Mouse (Mus musculus): ENCODE data around the gene Cbx7. TPM values are rescaled to one million over a fixed set of nuclear protein-coding genes. Genes with fewer than 3 reads are reported as not detected.

Cbx7 gene
- total RNA-seq, 1 experiment = 171 TPM

- DNase-seq (ENCODE audit: low read depth, low spot score) = no peak
- H3K4me3 ChIP-seq (ENCODE audit: insufficient read depth in 1 of 2, low read depth in 1 of 2, low read length in 2 of 2, poor library complexity in 1 of 2, severe bottlenecking in 1 of 2) = no peak overlapping the region
These were observed 39.3 kb upstream of the Cbx7 start for GRCm38 (mm10) chr15:80010182-80010558.

GRCm38 (mm10) chr15:80009421-80010181 is 38.7 kb upstream of the Cbx7 start:
- Histone ChIP-seq H3K9me3 (ENCODE audit: control insufficient read depth, insufficient read depth, low read depth, low read length) (no peaks in the 10 kb centered on the region), H3K4me1 (ENCODE audit: control insufficient read depth in 2 of 2, insufficient read depth in 2 of 2, low read length in 2 of 2, poor library complexity in 1 of 2) (peaks cover 5 to 31% of the 10 kb centered on the region in 2 experiments; a peak in 2 of 4 replicates)
- in situ Hi-C loops (cut with MboI; ENCODE audit: low sequenced_read_pairs in 2 of 2, unreplicated experiment in 2 of 2) = no loop called here

More at GRCm38 (mm10) chr15:80010182-80010558, 39.3 kb upstream of the Cbx7 start:
- in situ Hi-C loops (cut with MboI; ENCODE audit: low sequenced_read_pairs in 2 of 2, unreplicated experiment in 2 of 2) = no loop called here
- peaks cover 3 to 28% of the 10 kb centered on the region in 2 experiments; a peak in 2 of 4 replicates for H3K4me1 ChIP-seq (ENCODE audit: control insufficient read depth in 2 of 2, insufficient read depth in 2 of 2, low read length in 2 of 2, poor library complexity in 1 of 2)
- TF ChIP-seq HCFC1 (IDR thresholded peaks at IDR 0.05; ENCODE audit: borderline replicate concordance, insufficient read depth, low read length) = no peak
- TF ChIP-seq ZNF384 (IDR thresholded peaks at IDR 0.05; ENCODE audit: low read depth, low read length) = no peak
- no peak for TF ChIP-seq MAFK (IDR thresholded peaks at IDR 0.05; ENCODE audit: insufficient read depth, low read depth, low read length)
- TF ChIP-seq CHD2 (IDR thresholded peaks at IDR 0.05; ENCODE audit: low read depth, low read length) = no peak
- no peak for TF ChIP-seq ZC3H11A (IDR thresholded peaks at IDR 0.05; ENCODE audit: borderline replicate concordance, low read depth, low read length)
- no peaks in the 10 kb centered on the region for H3K36me3 ChIP-seq (ENCODE audit: control insufficient read depth, insufficient read depth, low read length, poor library complexity, severe bottlenecking)
- H3K9me3 ChIP-seq (ENCODE audit: control insufficient read depth, insufficient read depth, low read depth, low read length) = no peaks in the 10 kb centered on the region
- no peak overlapping the region for H3K27ac ChIP-seq (ENCODE audit: insufficient read depth, low read depth, low read length, poor library complexity, severe bottlenecking)
- no peak overlapping the region for H3K9ac ChIP-seq (ENCODE audit: insufficient read depth, low read depth, low read length, poor library complexity, severe bottlenecking)

GRCm38 (mm10) chr15:80008461-80008860 is 37.5 kb upstream of the Cbx7 start:
- no peak for DNase-seq (ENCODE audit: low read depth, low spot score)
- Histone ChIP-seq H3K27ac (ENCODE audit: insufficient read depth, low read depth, low read length, poor library complexity, severe bottlenecking) (no peak overlapping the region), H3K4me3 (ENCODE audit: insufficient read depth in 1 of 2, low read depth in 1 of 2, low read length in 2 of 2, poor library complexity in 1 of 2, severe bottlenecking in 1 of 2) (no peak overlapping the region), H3K9me3 (ENCODE audit: control insufficient read depth, insufficient read depth, low read depth, low read length) (no peaks in the 10 kb centered on the region), H3K36me3 (ENCODE audit: control insufficient read depth, insufficient read depth, low read length, poor library complexity, severe bottlenecking) (no peaks in the 10 kb centered on the region), H3K4me1 (ENCODE audit: control insufficient read depth in 2 of 2, insufficient read depth in 2 of 2, low read length in 2 of 2, poor library complexity in 1 of 2) (peaks cover 5 to 33% of the 10 kb centered on the region in 2 experiments; a peak in 2 of 4 replicates), H3K9ac (ENCODE audit: insufficient read depth, low read depth, low read length, poor library complexity, severe bottlenecking) (no peak overlapping the region)
- TF ChIP-seq ZNF384 (IDR thresholded peaks at IDR 0.05; ENCODE audit: low read depth, low read length) = no peak
- TF ChIP-seq ZC3H11A (IDR thresholded peaks at IDR 0.05; ENCODE audit: borderline replicate concordance, low read depth, low read length) = no peak
- no peak for TF ChIP-seq HCFC1 (IDR thresholded peaks at IDR 0.05; ENCODE audit: borderline replicate concordance, insufficient read depth, low read length)
- no peak for TF ChIP-seq MAFK (IDR thresholded peaks at IDR 0.05; ENCODE audit: insufficient read depth, low read depth, low read length)
- TF ChIP-seq CHD2 (IDR thresholded peaks at IDR 0.05; ENCODE audit: low read depth, low read length) = no peak
- in situ Hi-C loops (cut with MboI; ENCODE audit: low sequenced_read_pairs in 2 of 2, unreplicated experiment in 2 of 2) = no loop called here

More at GRCm38 (mm10) chr15:80009421-80010181, 38.7 kb upstream of the Cbx7 start:
- Histone ChIP-seq H3K9ac (ENCODE audit: insufficient read depth, low read depth, low read length, poor library complexity, severe bottlenecking) (no peak overlapping the region), H3K36me3 (ENCODE audit: control insufficient read depth, insufficient read depth, low read length, poor library complexity, severe bottlenecking) (no peaks in the 10 kb centered on the region), H3K27ac (ENCODE audit: insufficient read depth, low read depth, low read length, poor library complexity, severe bottlenecking) (no peak overlapping the region), H3K4me3 (ENCODE audit: insufficient read depth in 1 of 2, low read depth in 1 of 2, low read length in 2 of 2, poor library complexity in 1 of 2, severe bottlenecking in 1 of 2) (no peak overlapping the region)
- TF ChIP-seq ZC3H11A (IDR thresholded peaks at IDR 0.05; ENCODE audit: borderline replicate concordance, low read depth, low read length) (no peak), CHD2 (IDR thresholded peaks at IDR 0.05; ENCODE audit: low read depth, low read length) (no peak), HCFC1 (IDR thresholded peaks at IDR 0.05; ENCODE audit: borderline replicate concordance, insufficient read depth, low read length) (no peak), ZNF384 (IDR thresholded peaks at IDR 0.05; ENCODE audit: low read depth, low read length) (no peak), MAFK (IDR thresholded peaks at IDR 0.05; ENCODE audit: insufficient read depth, low read depth, low read length) (no peak)
- DNase-seq (ENCODE audit: low read depth, low spot score) = no peak

- Histone ChIP-seq H3K36me3 (ENCODE audit: control insufficient read depth, insufficient read depth, low read length, poor library complexity, severe bottlenecking) (no peaks in the 10 kb centered on the region), H3K27ac (ENCODE audit: insufficient read depth, low read depth, low read length, poor library complexity, severe bottlenecking) (no peak overlapping the region), H3K9ac (ENCODE audit: insufficient read depth, low read depth, low read length, poor library complexity, severe bottlenecking) (no peak overlapping the region), H3K4me3 (ENCODE audit: insufficient read depth in 1 of 2, low read depth in 1 of 2, low read length in 2 of 2, poor library complexity in 1 of 2, severe bottlenecking in 1 of 2) (no peak overlapping the region), H3K9me3 (ENCODE audit: control insufficient read depth, insufficient read depth, low read depth, low read length) (no peaks in the 10 kb centered on the region), H3K4me1 (ENCODE audit: control insufficient read depth in 2 of 2, insufficient read depth in 2 of 2, low read length in 2 of 2, poor library complexity in 1 of 2) (peaks cover 5 to 29% of the 10 kb centered on the region in 2 experiments; a peak in 2 of 4 replicates)
- TF ChIP-seq ZNF384 (IDR thresholded peaks at IDR 0.05; ENCODE audit: low read depth, low read length) (no peak), HCFC1 (IDR thresholded peaks at IDR 0.05; ENCODE audit: borderline replicate concordance, insufficient read depth, low read length) (no peak), ZC3H11A (IDR thresholded peaks at IDR 0.05; ENCODE audit: borderline replicate concordance, low read depth, low read length) (no peak), MAFK (IDR thresholded peaks at IDR 0.05; ENCODE audit: insufficient read depth, low read depth, low read length) (no peak), CHD2 (IDR thresholded peaks at IDR 0.05; ENCODE audit: low read depth, low read length) (no peak)
- in situ Hi-C loops (cut with MboI; ENCODE audit: low sequenced_read_pairs in 2 of 2, unreplicated experiment in 2 of 2) = no loop called here
- DNase-seq (ENCODE audit: low read depth, low spot score) = no peak
These were observed 35.2 kb upstream of the Cbx7 start for GRCm38 (mm10) chr15:80006156-80006555.
